Mouse (Mus musculus) erythroblast, embryonic 14.5 days (primary cell): ENCODE results near the gene Rad51b.

Experiments
- GATA1 ChIP-seq: IDR thresholded peaks from 2 replicates; pipeline ENCODE4 v1.6.1; 2012; ENCODE audit warnings: low read length, inconsistent platforms, mixed read lengths
- TAL1 ChIP-seq: IDR thresholded peaks from 3 replicates; pipeline ENCODE4 v1.6.1; 2012; ENCODE audit warnings: low read length, inconsistent platforms, mixed read lengths

GRCm38 (mm10) chr12:79676251-79676650, 379.2 kb downstream of the Rad51b start:
- no peak for TF ChIP-seq TAL1
- TF ChIP-seq GATA1 = no peak
